Mouse (Mus musculus): ENCODE results near the gene Wsb1. TPM values are rescaled to one million over a fixed set of nuclear protein-coding genes. Genes with fewer than 3 reads are reported as not detected.
A peak's percentile ranks its signal among the peaks of the same experiment; 100 is the strongest.

Gene Wsb1
- polyA plus RNA-seq, 1 experiment: 53.1 TPM

- Histone ChIP-seq H3K4me1 (ENCODE audit: control insufficient read depth, insufficient read depth, low read length) (no peaks in the 10 kb centered on the region), H3K27ac (ENCODE audit: control insufficient read depth, insufficient read depth, low read depth, low read length, poor library complexity) (no peak overlapping the region), H3K4me3 (replicated peaks; ENCODE audit: control insufficient read depth, low read depth, low read length) (no peak overlapping the region)
- TF ChIP-seq CTCF (IDR thresholded peaks at IDR 0.05; ENCODE audit: control insufficient read depth, insufficient read depth, low read length) (no peak), POLR2A (IDR thresholded peaks at IDR 0.05; ENCODE audit: borderline replicate concordance, control insufficient read depth, low read depth, low read length) (no peak)
- 84% methylated on average over 7 of the region's 7 CpGs for WGBS
Observed at GRCm38 (mm10) chr11:79200502-79200901, 54.0 kb downstream of the Wsb1 start.

GRCm38 (mm10) chr11:79198562-79198961 is 55.9 kb downstream of the Wsb1 start:
- no peak overlapping the region for H3K27ac ChIP-seq (ENCODE audit: control insufficient read depth, insufficient read depth, low read depth, low read length, poor library complexity)
- no peaks in the 10 kb centered on the region for H3K4me1 ChIP-seq (ENCODE audit: control insufficient read depth, insufficient read depth, low read length)

DNA sequence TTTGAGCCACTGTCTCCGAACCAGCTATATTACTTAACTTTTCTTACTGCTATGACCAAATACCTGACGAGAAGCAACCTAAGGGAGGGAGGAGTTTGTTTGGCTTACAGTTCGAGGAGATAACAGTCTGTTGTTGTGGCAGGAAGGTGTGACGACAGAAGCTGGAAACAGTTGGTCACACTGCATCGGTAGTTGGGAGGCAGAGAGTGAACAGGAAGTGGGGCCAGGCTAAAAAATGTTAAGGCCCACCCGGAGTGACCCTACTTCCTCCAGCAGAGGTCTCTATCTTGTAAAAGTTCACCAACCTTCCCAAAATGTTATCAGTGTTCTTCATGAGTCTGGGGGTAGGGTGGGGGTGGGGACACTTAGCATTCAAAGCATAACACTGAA is 56.6 kb downstream of the Wsb1 start:
- TF ChIP-seq POLR2A (IDR thresholded peaks at IDR 0.05; ENCODE audit: borderline replicate concordance, control insufficient read depth, low read depth, low read length): no peak
- no peak for TF ChIP-seq CTCF (IDR thresholded peaks at IDR 0.05; ENCODE audit: control insufficient read depth, insufficient read depth, low read length)
- WGBS: 20% methylated on average over 6 of the region's 6 CpGs
- no peaks in the 10 kb centered on the region for H3K4me1 ChIP-seq (ENCODE audit: control insufficient read depth, insufficient read depth, low read length)

More at GRCm38 (mm10) chr11:79198562-79198961, 55.9 kb downstream of the Wsb1 start:
- TF ChIP-seq CTCF (IDR thresholded peaks at IDR 0.05; ENCODE audit: control insufficient read depth, insufficient read depth, low read length): no peak
- TF ChIP-seq POLR2A (IDR thresholded peaks at IDR 0.05; ENCODE audit: borderline replicate concordance, control insufficient read depth, low read depth, low read length): no peak
- 42% methylated on average over 4 of the region's 4 CpGs for WGBS
- no peak overlapping the region for H3K4me3 ChIP-seq (replicated peaks; ENCODE audit: control insufficient read depth, low read depth, low read length)

DNA sequence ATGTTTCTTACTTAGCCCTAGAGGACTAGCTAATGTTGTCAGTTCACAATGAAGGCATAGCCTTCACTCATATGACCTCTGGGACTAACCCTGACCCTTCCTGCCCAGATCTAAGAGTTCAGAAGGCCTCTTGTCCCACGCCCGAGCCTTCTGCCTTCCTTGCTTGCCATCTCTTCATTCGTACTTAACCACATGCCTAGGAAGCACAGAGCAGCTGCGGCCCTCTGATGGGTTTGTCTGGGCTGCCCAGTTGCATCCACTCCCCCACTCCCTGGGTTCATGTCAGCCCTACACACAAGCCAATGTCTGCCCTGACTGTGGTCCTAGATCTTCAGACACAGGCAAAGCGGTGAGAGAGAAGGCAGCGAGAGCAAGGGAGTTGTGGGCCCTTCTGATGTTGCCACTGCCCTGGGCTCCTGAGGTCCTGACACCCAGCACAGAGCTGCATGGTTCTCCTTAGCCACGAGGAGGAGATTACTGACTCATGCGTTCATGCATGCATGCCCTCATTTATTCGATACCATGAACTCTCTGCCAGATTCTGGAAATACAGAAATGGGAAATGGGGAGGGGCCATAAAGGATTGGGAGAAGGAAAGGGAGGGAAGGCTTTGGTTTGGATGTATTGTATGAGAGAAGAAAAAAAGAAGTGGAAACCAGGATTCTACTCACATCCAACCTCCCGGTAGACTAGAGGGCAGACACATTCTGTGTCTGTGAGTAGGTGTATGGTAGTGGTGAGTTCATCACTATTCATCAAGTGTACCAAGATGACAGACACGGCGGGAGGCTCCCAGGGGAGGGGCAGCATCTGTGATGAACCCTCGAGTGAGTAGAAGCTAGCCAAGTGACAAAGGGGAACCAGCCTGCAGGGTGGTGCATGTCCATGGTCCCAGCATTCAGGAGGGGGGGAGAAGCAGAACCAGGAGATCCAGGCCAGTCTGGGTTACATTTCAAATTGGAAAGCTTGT is 57.3 kb downstream of the Wsb1 start:
- 62% methylated on average over 13 of the region's 13 CpGs for WGBS
- H3K27ac ChIP-seq (ENCODE audit: control insufficient read depth, insufficient read depth, low read depth, low read length, poor library complexity): no peak overlapping the region
- no peak overlapping the region for H3K4me3 ChIP-seq (replicated peaks; ENCODE audit: control insufficient read depth, low read depth, low read length)
- no peaks in the 10 kb centered on the region for H3K4me1 ChIP-seq (ENCODE audit: control insufficient read depth, insufficient read depth, low read length)
- TF ChIP-seq CTCF (IDR thresholded peaks at IDR 0.05; ENCODE audit: control insufficient read depth, insufficient read depth, low read length) (no peak), POLR2A (IDR thresholded peaks at IDR 0.05; ENCODE audit: borderline replicate concordance, control insufficient read depth, low read depth, low read length) (no peak)

More for the DNA sequence above, 56.6 kb downstream of the Wsb1 start:
- H3K4me3 ChIP-seq (replicated peaks; ENCODE audit: control insufficient read depth, low read depth, low read length): no peak overlapping the region
- H3K27ac ChIP-seq (ENCODE audit: control insufficient read depth, insufficient read depth, low read depth, low read length, poor library complexity): no peak overlapping the region

GRCm38 (mm10) chr11:79196196-79196869 is 58.1 kb downstream of the Wsb1 start:
- 39% methylated on average over 3 of the region's 3 CpGs for WGBS
- Histone ChIP-seq H3K27ac (ENCODE audit: control insufficient read depth, insufficient read depth, low read depth, low read length, poor library complexity) (no peak overlapping the region), H3K4me1 (ENCODE audit: control insufficient read depth, insufficient read depth, low read length) (no peaks in the 10 kb centered on the region), H3K4me3 (replicated peaks; ENCODE audit: control insufficient read depth, low read depth, low read length) (no peak overlapping the region)
- no peak for TF ChIP-seq POLR2A (IDR thresholded peaks at IDR 0.05; ENCODE audit: borderline replicate concordance, control insufficient read depth, low read depth, low read length)
- no peak for TF ChIP-seq CTCF (IDR thresholded peaks at IDR 0.05; ENCODE audit: control insufficient read depth, insufficient read depth, low read length)

- no peak for TF ChIP-seq POLR2A (IDR thresholded peaks at IDR 0.05; ENCODE audit: borderline replicate concordance, control insufficient read depth, low read depth, low read length)
- peak; percentile 73 for TF ChIP-seq CTCF (IDR thresholded peaks at IDR 0.05; ENCODE audit: control insufficient read depth, insufficient read depth, low read length)
- H3K4me3 ChIP-seq (replicated peaks; ENCODE audit: control insufficient read depth, low read depth, low read length): no peak overlapping the region
- H3K4me1 ChIP-seq (ENCODE audit: control insufficient read depth, insufficient read depth, low read length): no peaks in the 10 kb centered on the region
- H3K27ac ChIP-seq (ENCODE audit: control insufficient read depth, insufficient read depth, low read depth, low read length, poor library complexity): no peak overlapping the region
- 92% methylated on average over 1 of the region's 1 CpGs for WGBS
Observed at GRCm38 (mm10) chr11:79192176-79192575, 62.3 kb downstream of the Wsb1 start.

DNA sequence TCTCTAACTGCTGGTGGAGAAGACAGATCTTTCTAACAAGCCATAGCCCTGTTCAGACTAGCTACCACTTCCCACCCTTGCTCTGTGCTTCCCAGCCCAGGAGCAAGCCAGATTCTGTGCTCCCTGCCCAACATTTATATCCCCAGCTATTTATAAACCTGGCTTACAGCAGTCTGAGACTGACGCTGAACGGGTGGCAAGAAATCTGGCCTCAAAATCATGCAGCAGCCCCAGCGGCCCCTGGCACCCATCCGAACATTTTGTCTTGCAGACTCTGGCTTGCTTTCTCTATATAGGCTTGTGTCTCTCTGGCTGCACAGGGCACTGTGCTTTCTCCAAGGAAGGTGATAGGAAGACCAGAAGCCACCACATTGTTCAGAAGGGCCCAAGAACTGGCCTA is 63.3 kb downstream of the Wsb1 start:
- H3K4me1 ChIP-seq (ENCODE audit: control insufficient read depth, insufficient read depth, low read length): no peaks in the 10 kb centered on the region
- H3K4me3 ChIP-seq (replicated peaks; ENCODE audit: control insufficient read depth, low read depth, low read length): no peak overlapping the region
- no peak for TF ChIP-seq CTCF (IDR thresholded peaks at IDR 0.05; ENCODE audit: control insufficient read depth, insufficient read depth, low read length)
- TF ChIP-seq POLR2A (IDR thresholded peaks at IDR 0.05; ENCODE audit: borderline replicate concordance, control insufficient read depth, low read depth, low read length): no peak
- 84% methylated on average over 4 of the region's 4 CpGs for WGBS
- H3K27ac ChIP-seq (ENCODE audit: control insufficient read depth, insufficient read depth, low read depth, low read length, poor library complexity): no peak overlapping the region

GRCm38 (mm10) chr11:79190257-79190656 is 64.2 kb downstream of the Wsb1 start:
- H3K4me3 ChIP-seq (replicated peaks; ENCODE audit: control insufficient read depth, low read depth, low read length): no peak overlapping the region
- TF ChIP-seq POLR2A (IDR thresholded peaks at IDR 0.05; ENCODE audit: borderline replicate concordance, control insufficient read depth, low read depth, low read length): no peak
- no peak for TF ChIP-seq CTCF (IDR thresholded peaks at IDR 0.05; ENCODE audit: control insufficient read depth, insufficient read depth, low read length)
- H3K4me1 ChIP-seq (ENCODE audit: control insufficient read depth, insufficient read depth, low read length): no peaks in the 10 kb centered on the region
- WGBS: 84% methylated on average over 2 of the region's 2 CpGs
- no peak overlapping the region for H3K27ac ChIP-seq (ENCODE audit: control insufficient read depth, insufficient read depth, low read depth, low read length, poor library complexity)

Other genes starting within 250 kb of the Wsb1 start
- 6.4 and 18.2 TPM in 2 replicates for gene Ksr1, start 108.3 kb downstream of the Wsb1 start, polyA plus RNA-seq (2011; ENCODE audit: insufficient read depth, insufficient read length, low replicate concordance, missing spikeins)
- not detected in 2 replicates for gene Gm9964, start 42.2 kb upstream of the Wsb1 start, polyA plus RNA-seq (2011; ENCODE audit: insufficient read depth, insufficient read length, low replicate concordance, missing spikeins)
- 2.3 and 3.0 TPM in 2 replicates for gene Nf1, start 85.0 kb upstream of the Wsb1 start, polyA plus RNA-seq (2011; ENCODE audit: insufficient read depth, insufficient read length, low replicate concordance, missing spikeins)
- 0.43 and 1.6 TPM in 2 replicates for gene Omg, start 249.4 kb upstream of the Wsb1 start, polyA plus RNA-seq (2011; ENCODE audit: insufficient read depth, insufficient read length, low replicate concordance, missing spikeins)

All from bone marrow, adult 2 months (tissue).